Mouse (Mus musculus) MEL (cell line): ENCODE measurements around the gene Creb3. TPM values are rescaled to one million over a fixed set of nuclear protein-coding genes. Genes with fewer than 3 reads are reported as not detected.

Experiments used
- DNase-seq: peaks from one replicate; pipeline ENCODE4 v3.0.0; 2011; ENCODE audit warnings: low read depth, low spot score
- H3K27ac ChIP-seq: 2 replicates; pipeline ENCODE4 v1.5.1; 2012; ENCODE audit warnings: low read depth, mild to moderate bottlenecking, control low read depth, low read length, moderate library complexity; ENCODE audit not compliant: control insufficient read depth
- H3K27me3 ChIP-seq, 2 experiments: fragments of 150-350 bp in 1 of 2; sonication (generic) in 1 of 2; 2 replicates each; pipeline ENCODE4 v1.6.1; 2012; ENCODE audit warnings: low read length in 2 of 2, mild to moderate bottlenecking in 2 of 2, improper control_type of control experiment in 1 of 2, moderate library complexity in 1 of 2; ENCODE audit not compliant: insufficient read depth in 2 of 2, control insufficient read depth in 1 of 2
- H3K36me3 ChIP-seq, 2 experiments: 2 replicates each; pipeline ENCODE4 v1.6.1; 2012 to 2014; ENCODE audit warnings: low read length in 2 of 2, improper control_type of control experiment in 1 of 2, inconsistent platforms in 1 of 2, mild to moderate bottlenecking in 1 of 2; ENCODE audit not compliant: insufficient read depth in 2 of 2, control insufficient read depth in 1 of 2
- H3K4me1 ChIP-seq, 2 experiments: fragments of 150-350 bp in 1 of 2; sonication (generic) in 1 of 2; 2 replicates each; pipeline ENCODE4 v1.6.1; 2012; ENCODE audit warnings: low read length in 2 of 2, improper control_type of control experiment in 1 of 2, mild to moderate bottlenecking in 1 of 2; ENCODE audit not compliant: insufficient read depth in 2 of 2, control insufficient read depth in 1 of 2
- H3K4me3 ChIP-seq, 2 experiments: fragments of 150-350 bp in 1 of 2; sonication (generic) in 1 of 2; 2 replicates each; pipeline ENCODE4 v1.5.1; 2012; ENCODE audit warnings: low read depth in 2 of 2, low read length in 2 of 2, mild to moderate bottlenecking in 2 of 2, moderate library complexity in 2 of 2, control low read depth in 1 of 2, improper control_type of control experiment in 1 of 2; ENCODE audit not compliant: control insufficient read depth in 1 of 2, insufficient read depth in 1 of 2
- H3K79me2 ChIP-seq: 2 replicates; pipeline ENCODE4 v1.6.1; 2012; ENCODE audit warnings: mild to moderate bottlenecking, low read length, moderate library complexity; ENCODE audit not compliant: control insufficient read depth, poor library complexity, insufficient read depth
- H3K9ac ChIP-seq: 2 replicates; pipeline ENCODE4 v1.6.1; 2012; ENCODE audit warnings: low read depth, mild to moderate bottlenecking, control low read depth, low read length, moderate library complexity; ENCODE audit not compliant: control insufficient read depth, poor library complexity, severe bottlenecking
- H3K9me3 ChIP-seq: fragments of 150-350 bp; sonication (generic); replicated peaks from 2 replicates; pipeline ENCODE4 v1.6.1; 2012; ENCODE audit warnings: mild to moderate bottlenecking, low read length, improper control_type of control experiment, moderate library complexity; ENCODE audit not compliant: insufficient read depth
- BHLHE40 ChIP-seq: IDR thresholded peaks from 2 replicates; pipeline ENCODE4 v1.6.1; 2012; ENCODE audit warnings: low read depth, mild to moderate bottlenecking, inconsistent platforms, low read length, improper control_type of control experiment, borderline replicate concordance
- CHD1 ChIP-seq: IDR thresholded peaks from 2 replicates; pipeline ENCODE4 v1.6.1; 2012; ENCODE audit warnings: low read depth, mild to moderate bottlenecking, inconsistent platforms, low read length, improper control_type of control experiment
- CHD2 ChIP-seq: IDR thresholded peaks from 2 replicates; pipeline ENCODE4 v1.6.1; 2011; ENCODE audit warnings: low read length, improper control_type of control experiment
- CTCF ChIP-seq, 3 experiments: IDR thresholded peaks in 2 of 3; conservative IDR thresholded peaks in 1 of 3; 2 replicates each; pipeline ENCODE4 v1.5.1; 2011 to 2012; ENCODE audit warnings: low read length in 3 of 3, low read depth in 2 of 3, mild to moderate bottlenecking in 2 of 3, improper control_type of control experiment in 1 of 3, inconsistent platforms in 1 of 3, mixed read lengths in 1 of 3, moderate library complexity in 1 of 3; ENCODE audit not compliant: control insufficient read depth in 1 of 3, insufficient read depth in 1 of 3, poor library complexity in 1 of 3, severe bottlenecking in 1 of 3
- E2F4 ChIP-seq: IDR thresholded peaks from 2 replicates; pipeline ENCODE4 v1.6.1; 2011; ENCODE audit warnings: low read depth, low read length, improper control_type of control experiment, borderline replicate concordance
- ELF1 ChIP-seq: IDR thresholded peaks from 2 replicates; pipeline ENCODE4 v1.6.1; 2014; ENCODE audit warnings: low read depth, mild to moderate bottlenecking, inconsistent platforms, low read length, improper control_type of control experiment, moderate library complexity
- EP300 ChIP-seq, 2 experiments: IDR thresholded peaks; 2 replicates each; pipeline ENCODE4 v1.6.1; 2011; ENCODE audit warnings: improper control_type of control experiment in 2 of 2, low read length in 2 of 2, low read depth in 1 of 2, mild to moderate bottlenecking in 1 of 2
- ETS1 ChIP-seq: IDR thresholded peaks from 2 replicates; pipeline ENCODE4 v1.6.1; 2012; ENCODE audit warnings: low read depth, mild to moderate bottlenecking, inconsistent platforms, low read length, improper control_type of control experiment, moderate library complexity
- GABPA ChIP-seq: IDR thresholded peaks from 2 replicates; pipeline ENCODE4 v1.6.1; 2012; ENCODE audit warnings: low read depth, mild to moderate bottlenecking, inconsistent platforms, low read length, improper control_type of control experiment, moderate library complexity
- GATA1 ChIP-seq: IDR thresholded peaks from 2 replicates; pipeline ENCODE4 v1.6.1; 2011; ENCODE audit warnings: low read depth, low read length, improper control_type of control experiment
- HCFC1 ChIP-seq: IDR thresholded peaks from 2 replicates; pipeline ENCODE4 v1.6.1; 2012; ENCODE audit warnings: low read depth, mild to moderate bottlenecking, inconsistent platforms, low read length, improper control_type of control experiment, moderate library complexity
- JUND ChIP-seq: IDR thresholded peaks from 2 replicates; pipeline ENCODE4 v1.6.1; 2011; ENCODE audit warnings: low read depth, mild to moderate bottlenecking, improper control_type of control experiment, low read length
- KAT2A ChIP-seq: conservative IDR thresholded peaks from 2 replicates; pipeline ENCODE4 v1.6.1; 2012; ENCODE audit warnings: low read depth, low read length, improper control_type of control experiment, inconsistent platforms
- MAFK ChIP-seq: IDR thresholded peaks from 2 replicates; pipeline ENCODE4 v1.6.1; 2011; ENCODE audit warnings: low read depth, mild to moderate bottlenecking, low read length, improper control_type of control experiment, borderline replicate concordance
- MAX ChIP-seq: IDR thresholded peaks from 2 replicates; pipeline ENCODE4 v1.6.1; 2011; ENCODE audit warnings: low read length, improper control_type of control experiment
- MAZ ChIP-seq: IDR thresholded peaks from 2 replicates; pipeline ENCODE4 v1.6.1; 2012; ENCODE audit warnings: low read depth, mild to moderate bottlenecking, inconsistent platforms, low read length, improper control_type of control experiment
- MXI1 ChIP-seq: IDR thresholded peaks from 2 replicates; pipeline ENCODE4 v1.6.1; 2011; ENCODE audit warnings: mild to moderate bottlenecking, low read depth, low read length, improper control_type of control experiment
- MYB ChIP-seq: IDR thresholded peaks from 2 replicates; pipeline ENCODE4 v1.6.1; 2011; ENCODE audit warnings: mild to moderate bottlenecking, low read depth, low read length, improper control_type of control experiment
- MYC ChIP-seq: IDR thresholded peaks from 2 replicates; pipeline ENCODE4 v1.6.1; 2011; ENCODE audit warnings: low read depth, mild to moderate bottlenecking, low read length, improper control_type of control experiment, moderate library complexity
- NELFE ChIP-seq: IDR thresholded peaks from 2 replicates; pipeline ENCODE4 v1.6.1; 2011; ENCODE audit warnings: low read depth, low read length, improper control_type of control experiment
- NRF1 ChIP-seq: IDR thresholded peaks from 2 replicates; pipeline ENCODE4 v1.6.1; 2014; ENCODE audit warnings: low read depth, mild to moderate bottlenecking, inconsistent platforms, low read length, improper control_type of control experiment, moderate library complexity; ENCODE audit not compliant: poor library complexity, insufficient read depth, severe bottlenecking
- POLR2A ChIP-seq, 2 experiments: IDR thresholded peaks; 2 replicates each; pipeline ENCODE4 v1.6.1; 2011 to 2012; ENCODE audit warnings: low read length in 2 of 2, mild to moderate bottlenecking in 2 of 2, control low read depth in 1 of 2, improper control_type of control experiment in 1 of 2, low read depth in 1 of 2, moderate library complexity in 1 of 2; ENCODE audit not compliant: control insufficient read depth in 1 of 2, insufficient read depth in 1 of 2, poor library complexity in 1 of 2
- POLR2AphosphoS2 ChIP-seq: IDR thresholded peaks from 2 replicates; pipeline ENCODE4 v1.6.1; 2011; ENCODE audit warnings: low read length, improper control_type of control experiment
- POLR2AphosphoS5 ChIP-seq: IDR thresholded peaks from 2 replicates; pipeline ENCODE4 v1.6.1; 2012; ENCODE audit warnings: low read depth, borderline replicate concordance, mild to moderate bottlenecking, inconsistent platforms, low read length, moderate library complexity, mixed read lengths
- RAD21 ChIP-seq: IDR thresholded peaks from 2 replicates; pipeline ENCODE4 v1.6.1; 2011; ENCODE audit warnings: mild to moderate bottlenecking, low read depth, low read length, improper control_type of control experiment
- RCOR1 ChIP-seq: IDR thresholded peaks from 2 replicates; pipeline ENCODE4 v1.6.1; 2012; ENCODE audit warnings: low read depth, mild to moderate bottlenecking, inconsistent platforms, low read length, improper control_type of control experiment
- SIN3A ChIP-seq: IDR thresholded peaks from 2 replicates; pipeline ENCODE4 v1.6.1; 2012; ENCODE audit warnings: low read length, improper control_type of control experiment, inconsistent platforms
- SMC3 ChIP-seq: IDR thresholded peaks from 2 replicates; pipeline ENCODE4 v1.6.1; 2011; ENCODE audit warnings: low read depth, low read length, improper control_type of control experiment
- TAL1 ChIP-seq: IDR thresholded peaks from 2 replicates; pipeline ENCODE4 v1.6.1; 2012; ENCODE audit warnings: mild to moderate bottlenecking, inconsistent platforms, low read length, moderate library complexity, mixed read lengths
- TBP ChIP-seq: IDR thresholded peaks from 2 replicates; pipeline ENCODE4 v1.8.0; 2011; ENCODE audit warnings: low read depth, low read length, improper control_type of control experiment
- TCF12 ChIP-seq: IDR thresholded peaks from 2 replicates; pipeline ENCODE4 v1.6.1; 2014; ENCODE audit warnings: low read depth, mild to moderate bottlenecking, inconsistent platforms, low read length, improper control_type of control experiment, moderate library complexity
- UBTF ChIP-seq: IDR thresholded peaks from 2 replicates; pipeline ENCODE4 v1.6.1; 2012; ENCODE audit warnings: low read depth, mild to moderate bottlenecking, inconsistent platforms, low read length, improper control_type of control experiment, moderate library complexity, borderline replicate concordance; ENCODE audit not compliant: insufficient read depth
- USF1 ChIP-seq: IDR thresholded peaks from 2 replicates; pipeline ENCODE4 v1.6.1; 2014; ENCODE audit warnings: low read depth, mild to moderate bottlenecking, inconsistent platforms, low read length, improper control_type of control experiment, moderate library complexity
- USF2 ChIP-seq, 2 experiments: IDR thresholded peaks; 2 replicates each; pipeline ENCODE4 v1.6.1; 2011 to 2012; ENCODE audit warnings: improper control_type of control experiment in 2 of 2, low read length in 2 of 2, borderline replicate concordance in 1 of 2, inconsistent platforms in 1 of 2, low read depth in 1 of 2, mild to moderate bottlenecking in 1 of 2; ENCODE audit not compliant: insufficient read depth in 1 of 2
- ZC3H11A ChIP-seq: IDR thresholded peaks from 2 replicates; pipeline ENCODE4 v1.6.1; 2012; ENCODE audit warnings: low read depth, mild to moderate bottlenecking, inconsistent platforms, low read length, improper control_type of control experiment
- ZKSCAN1 ChIP-seq: IDR thresholded peaks from 2 replicates; pipeline ENCODE4 v1.6.1; 2012; ENCODE audit warnings: low read depth, mild to moderate bottlenecking, inconsistent platforms, low read length, improper control_type of control experiment, moderate library complexity
- ZMIZ1 ChIP-seq: IDR thresholded peaks from 2 replicates; pipeline ENCODE4 v1.6.1; 2012; ENCODE audit warnings: low read depth, mild to moderate bottlenecking, inconsistent platforms, low read length, improper control_type of control experiment, moderate library complexity
- ZNF384 ChIP-seq: IDR thresholded peaks from 2 replicates; pipeline ENCODE4 v1.6.1; 2012; ENCODE audit warnings: low read depth, mild to moderate bottlenecking, inconsistent platforms, low read length, improper control_type of control experiment
- polyA plus RNA-seq, 2 experiments: library from polyadenylated mRNA; stranded (reverse) in 1 of 2; unstranded in 1 of 2; fragments of >175 nt in 1 of 2; fragments of >200 nt in 1 of 2; gene quantifications; 2 replicates each; pipeline versions ENCODE4 v1.2.1 to v1.2.4; 2012; ENCODE audit warnings: low replicate concordance in 2 of 2, low read depth in 1 of 2; ENCODE audit not compliant: insufficient read length in 2 of 2, insufficient read depth in 1 of 2, missing spikeins in 1 of 2
- total RNA-seq: library from RNA; depleted of rRNA; stranded (reverse); fragments of 300-350 nt; gene quantifications from 2 replicates; pipeline ENCODE4 v1.2.3, GENCODE M21; 2012

The Creb3 gene
- total and polyA plus RNA-seq, 3 experiments: 17.1 to 21.3 TPM; not detected in 1

DNA sequence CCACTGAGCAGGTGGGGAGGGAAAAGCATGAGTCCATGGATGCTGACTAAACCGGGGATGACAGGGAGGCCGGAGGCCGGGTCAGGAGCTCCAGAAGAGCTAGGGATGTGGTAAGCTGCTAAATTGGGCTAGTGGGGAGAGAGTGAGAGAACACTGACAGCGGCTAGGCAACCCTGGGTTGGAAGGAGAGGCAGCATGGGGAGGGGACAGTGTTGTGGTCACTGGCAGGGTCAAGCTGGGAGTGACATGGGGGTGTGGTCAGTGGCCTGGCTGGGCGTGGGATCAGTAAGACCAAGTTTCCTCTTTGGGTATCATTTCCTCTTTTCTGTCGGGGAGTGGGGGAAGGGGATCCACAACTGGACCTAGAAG, 1.9 kb upstream of the Creb3 start:
- H3K4me1 ChIP-seq: peaks cover 26 to 55% of the 10 kb centered on the region in 2 experiments
- H3K9me3 ChIP-seq: no peaks in the 10 kb centered on the region
- H3K36me3 ChIP-seq: peaks cover 2 to 47% of the 10 kb centered on the region in 2 experiments; a peak in 3 of 4 replicates
- H3K9ac ChIP-seq: peak overlapping the region; percentile 92
- H3K79me2 ChIP-seq: peaks cover 52% of the 10 kb centered on the region
- H3K4me3 ChIP-seq: peak overlapping the region; percentile 81 to 92
- H3K27ac ChIP-seq: peak overlapping the region; percentile 92
- peak; percentile 42 for DNase-seq
- no peaks in the 10 kb centered on the region for H3K27me3 ChIP-seq
- TF ChIP-seq MYC: no peak
- TF ChIP-seq POLR2A (IDR thresholded peaks at IDR 0.05; ENCODE audit: control insufficient read depth in 1 of 2, insufficient read depth in 1 of 2, low read depth in 1 of 2, low read length in 2 of 2, poor library complexity in 1 of 2): no peak
- no peak for TF ChIP-seq ELF1
- no peak for TF ChIP-seq UBTF
- TF ChIP-seq ZC3H11A: no peak
- no peak for TF ChIP-seq MAFK
- TF ChIP-seq NRF1: no peak
- TF ChIP-seq POLR2AphosphoS5: no peak
- no peak for TF ChIP-seq CTCF (IDR thresholded peaks at IDR 0.05 in 2 of 3, conservative IDR thresholded peaks at IDR 0.05 in 1 of 3; ENCODE audit: control insufficient read depth in 1 of 3, insufficient read depth in 1 of 3, low read depth in 2 of 3, low read length in 3 of 3, poor library complexity in 1 of 3, severe bottlenecking in 1 of 3)
- no peak for TF ChIP-seq RAD21
- no peak for TF ChIP-seq TAL1
- no peak for TF ChIP-seq BHLHE40
- no peak for TF ChIP-seq ZMIZ1
- TF ChIP-seq KAT2A: no peak
- TF ChIP-seq TCF12: 0 out of 2 replicates have a peak, but pooled peaks have one; percentile 15
- no peak for TF ChIP-seq GABPA
- TF ChIP-seq MAZ: peak; percentile 55; the same call in 1 of the 2 replicates
- TF ChIP-seq POLR2AphosphoS2: no peak
- TF ChIP-seq USF1: no peak
- no peak for TF ChIP-seq ZNF384
- TF ChIP-seq USF2 (IDR thresholded peaks at IDR 0.05; ENCODE audit: borderline replicate concordance in 1 of 2, insufficient read depth in 1 of 2, low read depth in 1 of 2, low read length in 2 of 2): no peak
- TF ChIP-seq SIN3A: no peak; the same call in 1 of the 2 replicates
- TF ChIP-seq GATA1: no peak
- no peak for TF ChIP-seq NELFE
- no peak for TF ChIP-seq SMC3
- no peak for TF ChIP-seq MAX
- TF ChIP-seq ETS1: 0 out of 2 replicates have a peak, but pooled peaks have one; percentile 2
- TF ChIP-seq E2F4: no peak
- TF ChIP-seq JUND: no peak
- no peak for TF ChIP-seq ZKSCAN1
- no peak for TF ChIP-seq HCFC1
- TF ChIP-seq RCOR1: no peak
- peak; percentile 35; a peak in 2 of 4 replicates for TF ChIP-seq EP300 (IDR thresholded peaks at IDR 0.05; ENCODE audit: low read depth in 1 of 2, low read length in 2 of 2)
- TF ChIP-seq CHD1: no peak
- TF ChIP-seq MYB: no peak
- no peak for TF ChIP-seq CHD2
- TF ChIP-seq MXI1: 0 out of 2 replicates have a peak, but pooled peaks have one; percentile 12
- no peak for TF ChIP-seq TBP
